Mouse (Mus musculus) ZHBTc4 (cell line): Measurements from ENCODE around the gene Tmem151b.
A peak's percentile ranks its signal among the peaks of the same experiment; 100 is the strongest.

ENCODE experiments used
- DNase-seq: peaks from one replicate; pipeline ENCODE4 v3.0.0-alpha.2; 2011; ENCODE audit warnings: low read depth, low spot score

The Tmem151b gene

DNA sequence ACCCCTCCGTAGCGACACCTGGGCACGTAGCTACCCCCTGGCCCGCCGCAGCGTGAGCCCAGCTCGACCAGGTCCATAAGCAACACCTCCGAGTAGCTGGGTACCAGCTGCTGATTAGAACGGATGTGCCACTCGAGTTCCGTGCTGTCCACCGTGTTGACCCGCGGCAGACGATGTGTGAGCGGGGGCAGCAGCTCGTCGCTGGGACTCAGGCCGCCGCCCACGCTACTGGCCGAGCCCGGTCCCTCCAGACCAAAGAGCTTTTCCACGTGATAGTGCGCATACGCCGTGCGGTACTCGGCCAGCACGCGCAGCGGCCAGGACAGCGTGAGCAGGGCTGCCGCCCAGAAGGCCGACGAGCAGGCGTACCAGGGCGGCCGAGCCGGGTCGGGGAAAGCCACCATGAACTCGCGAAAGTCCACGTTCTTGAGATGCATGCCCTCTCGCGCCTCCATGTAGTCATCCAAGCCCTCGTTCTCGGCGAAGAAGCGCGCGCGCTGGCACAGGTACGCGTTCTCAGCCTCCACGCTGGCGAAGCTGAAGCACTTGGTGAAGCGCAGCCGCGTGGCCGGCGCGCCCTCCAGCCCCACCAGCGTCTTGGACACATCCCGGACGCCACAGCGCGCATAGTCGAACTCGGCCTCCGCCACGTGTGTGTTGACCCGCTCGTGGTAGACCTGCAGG is 4.1 kb downstream of the Tmem151b start:
- peak; percentile 67 for DNase-seq

DNA sequence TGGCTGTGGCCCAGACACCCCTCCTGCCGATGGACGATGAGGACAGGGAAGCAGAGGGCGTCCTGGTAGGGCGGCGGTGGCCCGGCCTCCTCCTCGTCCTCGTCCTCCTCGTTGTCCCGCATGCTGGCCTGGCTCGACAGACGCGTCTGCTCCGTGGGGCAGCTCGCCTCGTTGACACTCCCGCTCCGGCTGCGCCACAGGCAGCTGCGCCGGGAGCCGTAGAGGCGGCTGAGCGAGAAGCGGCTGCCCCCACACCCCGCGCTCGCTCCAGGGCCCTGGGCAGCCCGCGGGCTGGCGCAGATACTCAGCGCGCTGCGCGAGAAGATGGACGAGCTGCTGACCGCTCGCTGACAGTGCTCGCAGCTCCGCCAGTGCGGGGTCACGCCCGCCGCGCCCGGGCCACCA is 4.6 kb downstream of the Tmem151b start:
- DNase-seq = peak; percentile 43

DNA sequence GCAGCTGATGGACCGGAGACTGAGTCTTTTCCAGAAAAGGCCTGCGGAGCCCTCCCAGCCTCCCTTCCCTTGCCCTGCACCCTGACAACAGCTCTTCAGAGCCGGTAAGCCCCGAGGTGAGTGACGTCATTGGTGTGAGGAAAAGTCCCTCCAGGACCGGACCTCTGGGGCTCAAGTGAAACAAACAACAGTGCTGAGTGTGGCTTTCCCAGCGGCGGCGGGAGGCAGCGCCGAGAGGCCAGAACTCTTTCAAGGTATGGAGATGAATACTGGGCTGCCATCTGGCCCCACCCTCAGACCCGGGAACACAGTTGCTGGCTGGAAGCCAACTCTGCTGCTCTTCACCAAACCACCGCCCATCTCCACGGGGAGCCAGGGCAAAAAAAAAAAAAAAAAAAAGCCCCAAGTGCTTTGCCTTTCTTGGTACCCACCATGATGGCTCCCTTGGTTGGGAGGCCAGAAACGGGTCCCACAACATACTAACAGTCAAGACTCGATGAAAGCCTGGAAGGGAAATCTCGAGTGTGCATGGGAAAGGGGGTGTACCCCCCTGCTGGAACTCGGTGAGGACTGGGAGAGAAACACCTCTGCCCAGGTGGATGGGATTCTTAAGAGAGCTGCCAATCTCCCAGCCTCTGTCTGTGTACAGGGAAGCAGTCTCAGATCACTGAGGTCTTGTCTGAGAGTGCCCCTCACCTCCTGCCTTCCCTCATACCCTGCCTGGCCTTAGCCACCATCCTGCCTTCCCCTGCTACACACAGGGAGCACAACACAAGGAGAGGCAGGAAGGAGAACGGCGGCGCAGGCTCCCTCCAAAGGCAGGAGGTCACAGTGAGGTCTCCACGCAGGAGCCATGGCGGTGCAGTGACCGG is 5.2 kb downstream of the Tmem151b start:
- peak; percentile 96 for DNase-seq

DNA sequence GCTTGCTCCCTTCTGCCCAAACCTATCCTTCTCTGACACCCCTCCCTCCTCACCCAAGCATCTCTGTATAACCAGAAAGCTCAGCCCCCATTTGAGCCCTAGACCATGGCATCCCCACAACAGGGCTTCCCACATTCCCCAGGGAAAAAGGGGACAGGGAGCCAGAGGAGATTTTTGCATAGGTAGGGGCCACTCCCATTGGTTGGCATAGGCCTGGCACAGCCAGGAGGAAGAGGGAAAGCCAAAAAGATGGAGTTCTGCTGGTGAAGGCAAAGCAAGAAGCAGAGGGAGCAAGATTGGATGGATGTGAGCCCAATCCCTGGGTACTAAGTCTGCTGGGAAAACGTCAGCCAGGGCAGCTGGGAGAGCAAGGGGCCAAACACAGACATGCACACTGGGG is 6.4 kb downstream of the Tmem151b start:
- no peak for DNase-seq

DNA sequence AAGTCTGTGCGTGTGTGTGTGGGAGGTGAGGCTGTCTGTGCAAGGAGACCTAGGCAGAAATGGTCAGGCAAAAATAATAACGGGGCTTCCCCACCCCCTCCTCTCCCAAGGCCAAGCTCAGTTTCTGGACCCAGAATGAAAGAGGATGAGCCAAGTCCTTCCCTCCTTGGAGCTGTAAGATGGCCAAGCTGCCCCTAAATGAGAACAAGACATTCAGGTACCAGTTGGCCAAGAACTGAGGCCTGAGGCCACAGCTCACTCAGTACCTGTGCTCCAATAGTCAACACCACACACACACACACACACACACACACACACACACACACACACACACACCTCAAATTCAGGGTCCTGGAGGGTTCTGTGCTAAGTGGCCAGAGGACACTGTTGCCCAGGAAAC is 6.8 kb downstream of the Tmem151b start:
- DNase-seq = no peak

DNA sequence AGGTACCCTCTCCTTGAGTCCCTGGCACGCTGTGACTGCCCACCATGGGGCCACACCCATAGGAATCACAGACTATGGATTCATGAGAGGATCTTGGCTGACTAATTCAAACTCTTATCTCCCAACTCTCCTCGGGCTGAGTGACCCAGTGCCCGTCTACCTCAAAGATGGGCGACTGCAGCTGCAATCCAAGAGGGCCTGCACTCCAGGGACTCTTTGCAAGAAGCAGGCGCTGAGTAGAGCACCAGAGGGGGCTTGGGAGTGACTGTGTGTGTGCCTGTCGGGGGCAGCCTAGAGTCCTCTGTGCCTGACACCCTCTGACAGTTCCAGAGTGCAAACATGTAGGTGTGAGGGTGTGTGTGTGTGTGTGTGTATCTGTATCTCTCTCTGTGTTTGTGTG is 7.3 kb downstream of the Tmem151b start:
- no peak for DNase-seq

DNA sequence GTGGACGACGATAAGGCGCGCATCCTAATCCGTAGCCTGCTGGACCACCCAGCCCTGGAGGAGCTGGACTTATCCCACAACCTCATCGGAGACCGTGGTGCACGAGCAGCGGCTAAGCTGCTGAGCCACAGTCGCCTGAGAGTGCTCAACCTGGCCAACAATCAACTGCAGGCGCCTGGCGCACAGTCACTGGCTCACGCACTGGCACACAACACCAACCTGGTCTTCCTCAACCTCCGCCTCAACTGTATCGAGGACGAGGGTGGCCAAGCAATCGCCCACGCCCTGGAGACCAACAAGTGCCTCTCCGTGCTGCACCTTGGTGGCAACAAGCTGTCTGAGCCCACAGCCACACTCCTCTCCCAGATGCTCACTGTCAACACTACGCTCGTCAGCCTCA is 9.8 kb downstream of the Tmem151b start:
- DNase-seq = peak; percentile 22

DNA sequence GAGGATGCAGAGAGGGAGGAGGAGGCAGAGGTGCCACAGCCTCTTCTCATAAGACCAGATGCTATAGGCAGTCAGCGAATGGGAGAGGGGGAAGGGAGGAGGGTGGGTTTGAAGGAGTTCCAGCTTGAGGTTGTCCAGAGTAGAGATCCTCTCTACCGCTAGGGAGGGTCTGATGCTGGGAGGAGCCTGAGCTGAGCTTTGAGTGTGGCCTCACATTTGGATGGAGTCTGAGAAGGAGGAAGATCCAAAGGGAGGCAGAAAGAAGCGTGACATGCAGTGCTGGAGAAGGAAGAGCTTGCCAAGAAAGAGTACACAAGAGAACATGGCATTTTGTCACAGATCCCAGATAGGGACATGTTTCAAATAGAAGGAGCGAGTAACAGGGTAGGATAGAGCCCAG is 11.1 kb downstream of the Tmem151b start:
- peak; percentile 22 for DNase-seq

DNA sequence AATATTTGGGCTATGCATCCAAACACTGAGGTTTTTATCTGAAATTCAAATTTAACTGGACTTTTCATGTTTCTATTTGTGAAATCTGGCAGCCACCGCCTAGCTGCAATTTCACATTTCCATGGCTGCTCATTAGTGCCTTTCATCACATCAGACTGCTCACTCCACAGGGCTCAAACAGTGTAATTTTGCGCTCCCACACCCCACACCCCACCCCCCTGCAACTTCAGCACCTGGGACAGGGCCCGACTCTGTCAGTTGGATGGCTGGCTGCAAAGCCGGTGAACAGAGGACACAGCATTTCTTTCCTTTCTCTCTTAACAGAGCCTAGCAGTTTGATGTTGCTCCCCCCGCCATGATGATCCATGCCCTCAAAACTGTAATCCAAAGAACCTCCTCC is 13.2 kb downstream of the Tmem151b start:
- peak; percentile 41 for DNase-seq

DNA sequence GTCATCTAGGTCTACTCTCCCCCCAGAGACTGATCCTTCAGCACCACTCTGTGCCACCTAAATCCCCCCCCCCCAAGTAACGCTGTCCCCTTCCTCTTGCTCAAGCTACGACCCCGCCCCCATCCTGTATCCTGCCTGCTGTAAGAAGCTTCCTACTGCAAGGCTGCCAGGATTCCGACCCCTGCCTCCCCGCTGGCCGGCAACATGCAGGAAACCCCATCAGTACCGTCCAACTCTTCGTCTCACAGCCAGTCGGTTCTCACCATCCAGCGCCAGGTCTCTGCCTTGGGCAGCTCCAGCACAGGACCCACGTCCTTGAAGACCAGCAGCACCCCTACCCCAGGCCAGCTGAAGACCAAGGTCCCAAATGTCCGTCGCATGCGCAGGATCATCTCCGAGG is 16.6 kb downstream of the Tmem151b start:
- no peak for DNase-seq

DNA sequence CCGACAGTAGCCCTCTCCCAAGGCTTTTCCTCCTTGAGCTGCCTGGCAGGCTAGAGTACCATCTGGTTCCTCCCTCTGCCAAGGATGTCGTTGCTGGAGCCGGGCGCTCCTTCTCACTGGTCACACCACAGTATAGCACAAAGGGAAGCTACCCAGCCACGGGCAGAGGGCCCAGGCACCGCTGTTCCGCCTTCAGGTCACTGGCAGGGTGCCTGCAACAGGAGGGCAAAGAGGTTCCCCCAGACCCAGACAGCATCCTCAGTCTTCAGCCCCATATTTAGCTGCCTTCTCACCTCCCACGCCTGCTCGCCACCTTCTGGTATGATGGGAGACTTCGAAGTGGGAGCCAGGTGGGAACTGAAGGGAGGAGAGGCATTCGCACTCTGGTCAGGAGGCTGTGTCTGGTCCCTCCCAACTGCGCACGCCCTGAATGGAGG is 19.1 kb downstream of the Tmem151b start:
- peak; percentile 43 for DNase-seq

DNA sequence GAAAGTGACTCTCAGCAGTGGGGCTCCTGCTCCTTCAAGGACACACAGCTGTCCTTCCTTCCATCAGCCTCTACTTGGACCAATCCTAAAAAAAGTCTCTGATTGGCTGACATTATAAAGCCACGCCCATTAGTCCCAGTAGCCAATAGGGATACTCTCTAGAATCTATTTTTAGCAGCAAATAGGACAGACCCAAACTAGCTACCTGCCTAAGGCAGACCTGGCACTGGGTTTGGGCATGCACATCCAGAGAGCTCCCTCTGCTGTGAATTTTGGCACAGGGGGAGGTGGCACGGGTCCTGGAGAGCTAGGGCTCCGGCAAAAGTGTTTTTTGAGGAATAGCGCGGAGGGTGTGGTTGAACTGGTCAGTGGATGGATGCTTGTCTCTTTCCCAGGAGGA is 22.9 kb downstream of the Tmem151b start:
- peak; percentile 81 for DNase-seq

DNA sequence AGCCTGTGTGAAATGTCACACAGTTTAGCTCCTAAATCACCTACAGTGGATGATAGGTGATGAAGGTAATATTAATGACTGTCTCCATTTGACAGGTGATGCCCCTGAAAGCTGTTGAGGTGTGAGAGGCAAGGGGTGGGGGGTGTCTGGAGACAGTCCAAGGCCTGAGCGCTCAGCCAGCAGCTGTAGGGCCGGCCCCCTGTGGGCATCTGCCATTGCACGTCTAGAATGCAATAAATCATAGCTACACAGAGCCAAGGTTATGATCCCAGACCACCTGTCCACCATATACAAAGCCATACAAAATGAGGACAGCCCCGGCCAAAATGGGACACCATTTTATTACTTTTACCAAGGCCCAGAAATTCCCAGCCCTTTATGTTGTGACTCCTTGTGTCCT is 24.5 kb downstream of the Tmem151b start:
- no peak for DNase-seq

DNA sequence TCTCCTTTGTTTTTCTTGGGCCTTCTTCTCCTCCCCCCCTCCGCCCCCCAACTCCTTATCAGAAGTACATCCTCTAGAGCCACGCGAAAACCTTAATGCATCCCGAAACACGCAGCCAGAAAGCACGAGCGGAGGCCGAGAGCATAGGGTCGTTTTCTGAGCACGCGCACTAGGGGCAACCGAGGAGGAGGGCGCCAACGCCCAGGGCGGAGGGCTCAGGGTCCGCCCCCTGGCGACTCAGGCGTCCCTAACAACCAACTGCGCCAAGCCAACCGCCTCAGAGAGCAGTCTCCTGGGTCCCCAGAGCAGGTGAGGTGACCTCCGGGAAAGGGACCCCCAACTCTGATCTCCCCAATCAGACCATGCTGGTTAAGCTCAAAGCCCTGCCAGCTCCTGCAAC is 26.2 kb downstream of the Tmem151b start, which contains the start of gene Tcte1:
Gene Tcte1, plus strand, starts transcription at position 172 of the 400 bp plus-strand sequence.
- DNase-seq = peak; percentile 84

DNA sequence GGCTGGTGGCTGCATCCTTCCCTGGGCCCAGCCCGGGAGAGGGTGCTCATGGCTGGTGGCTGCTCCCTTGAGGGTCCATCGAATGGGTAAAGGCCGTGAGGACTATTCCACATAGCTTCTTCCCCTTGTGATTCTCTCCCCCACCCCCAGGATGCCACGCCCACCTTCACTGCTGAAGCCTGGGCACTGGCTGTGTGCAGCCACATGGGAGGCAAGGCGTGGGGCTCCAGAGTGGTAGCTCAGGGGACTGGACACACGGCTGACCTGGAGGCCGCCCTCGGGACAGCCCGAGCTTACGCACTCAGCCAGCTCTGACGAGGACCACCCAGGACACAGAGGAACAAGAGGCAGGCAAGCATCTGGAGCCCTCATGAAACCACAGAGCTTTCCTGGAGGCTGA is 29.3 kb downstream of the Tmem151b start:
- no peak for DNase-seq

DNA sequence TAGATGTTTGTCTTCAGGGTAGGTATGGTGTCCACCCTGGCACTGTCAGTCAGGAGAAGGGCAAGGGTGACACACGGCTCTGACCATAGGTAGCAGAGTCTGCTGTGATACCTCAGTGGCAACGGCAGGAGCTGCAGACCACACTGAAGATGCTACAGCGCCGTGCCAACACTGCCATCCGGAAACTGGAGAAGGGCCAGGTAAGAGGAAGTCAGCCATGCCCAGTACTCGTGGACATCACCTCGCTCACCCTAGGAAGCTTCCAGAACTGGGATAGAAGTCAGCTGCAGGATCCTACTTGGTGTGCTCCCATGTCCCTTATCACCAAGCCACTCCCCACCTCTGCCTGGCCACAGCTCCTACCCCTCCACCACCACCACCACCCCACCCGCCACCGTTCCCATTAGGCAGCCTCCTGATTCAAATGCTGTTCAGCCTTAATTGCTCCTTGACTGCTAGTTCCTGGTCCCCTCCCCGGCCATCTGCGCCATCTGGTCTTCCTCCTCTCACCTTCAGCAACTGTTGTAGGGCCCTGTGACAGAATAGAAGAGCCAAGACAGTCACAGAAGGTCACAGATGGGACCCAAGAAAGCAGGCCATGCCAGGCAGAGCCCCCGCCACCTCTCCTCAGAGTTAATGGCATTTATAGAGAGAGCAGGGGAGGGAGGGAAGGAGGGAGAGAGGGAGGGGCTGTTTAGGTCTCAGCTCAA is 30.6 kb downstream of the Tmem151b start:
- DNase-seq = no peak

DNA sequence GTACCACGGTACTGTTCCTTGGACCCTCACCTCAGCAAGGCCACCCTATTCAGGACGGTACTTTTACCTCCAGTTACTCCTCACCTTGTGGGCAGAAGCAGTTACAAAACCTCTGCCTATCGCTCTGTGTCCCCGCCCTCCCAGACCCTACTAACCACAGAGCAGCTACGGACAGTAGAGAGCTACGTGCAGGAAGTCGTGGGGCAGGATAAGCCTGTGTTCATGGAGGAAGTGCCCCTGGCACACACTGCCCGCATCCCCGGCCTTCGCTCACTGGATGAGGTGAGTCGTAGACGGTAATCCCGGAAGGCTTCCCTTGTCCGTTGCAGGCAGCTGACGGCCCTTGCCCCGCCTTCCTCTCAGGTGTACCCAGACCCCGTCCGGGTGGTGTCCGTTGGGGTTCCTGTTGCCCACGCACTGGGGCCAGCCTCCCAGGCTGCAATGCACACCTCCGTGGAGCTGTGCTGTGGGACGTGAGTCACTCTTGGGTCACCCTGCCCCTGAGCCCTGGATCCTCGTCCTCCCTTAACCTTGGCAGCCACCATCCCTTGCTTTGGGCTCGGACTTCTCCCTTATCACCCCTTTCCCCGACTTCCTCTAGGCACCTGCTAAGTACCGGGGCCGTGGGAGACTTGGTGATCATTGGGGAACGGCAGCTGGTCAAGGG is 31.8 kb downstream of the Tmem151b start:
- DNase-seq = no peak

DNA sequence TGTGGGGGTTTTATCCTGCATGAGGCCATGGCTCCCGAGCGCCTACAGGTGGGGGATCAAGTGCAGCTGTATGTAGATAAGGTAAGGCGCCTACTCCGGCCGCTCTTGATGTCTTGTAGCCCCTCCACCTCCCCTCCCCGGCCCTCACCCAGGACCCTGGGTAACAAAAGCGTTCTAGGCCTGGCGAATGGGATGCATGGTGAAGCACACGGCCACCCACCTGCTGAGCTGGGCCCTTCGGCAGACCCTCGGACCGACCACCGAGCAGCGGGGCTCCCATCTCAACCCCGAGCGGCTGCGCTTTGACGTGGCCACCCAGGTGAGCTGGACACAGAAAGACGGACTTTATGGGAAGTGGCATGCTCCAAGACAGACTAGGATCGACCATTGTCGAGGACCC is 32.3 kb downstream of the Tmem151b start:
- DNase-seq = no peak

DNA sequence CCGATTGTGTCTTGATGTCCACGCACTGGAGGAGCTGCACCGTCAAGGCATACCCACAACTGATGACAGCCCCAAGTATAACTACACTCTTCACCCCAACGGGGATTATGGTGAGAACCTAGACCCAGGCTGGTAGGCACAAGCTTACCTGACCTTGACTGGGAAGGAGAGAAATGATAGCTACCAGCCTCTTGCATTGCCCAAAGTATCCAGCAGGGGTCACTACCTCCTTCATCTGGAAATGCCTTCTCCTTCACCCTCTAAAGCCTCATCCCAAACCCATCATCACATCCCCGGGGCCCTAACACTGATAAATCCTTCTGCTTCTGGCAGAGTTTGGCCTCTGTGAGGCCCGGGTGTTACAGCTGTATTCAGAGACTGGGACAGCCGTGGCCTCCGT is 33.0 kb downstream of the Tmem151b start:
- peak; percentile 89 for DNase-seq

DNA sequence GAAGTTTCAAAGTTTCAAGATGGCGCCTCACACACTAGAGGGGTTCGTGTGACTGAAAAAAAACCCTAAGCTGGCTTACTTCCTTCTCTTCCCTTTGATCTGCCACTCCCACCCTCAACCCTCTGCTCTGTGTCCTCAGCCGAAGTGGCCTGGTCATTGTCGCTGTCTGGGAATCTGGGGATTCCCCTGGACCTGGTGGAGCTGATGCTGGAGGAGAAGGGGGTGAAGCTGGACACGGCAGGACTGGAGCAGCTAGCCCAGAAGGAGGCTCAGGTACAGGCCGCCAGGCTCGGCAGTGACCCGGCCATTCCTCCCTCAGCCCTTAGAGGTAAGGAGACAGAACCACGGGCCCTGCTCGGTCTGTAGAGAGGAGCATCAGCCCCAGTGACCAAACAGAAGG is 33.7 kb downstream of the Tmem151b start:
- DNase-seq = no peak

DNA sequence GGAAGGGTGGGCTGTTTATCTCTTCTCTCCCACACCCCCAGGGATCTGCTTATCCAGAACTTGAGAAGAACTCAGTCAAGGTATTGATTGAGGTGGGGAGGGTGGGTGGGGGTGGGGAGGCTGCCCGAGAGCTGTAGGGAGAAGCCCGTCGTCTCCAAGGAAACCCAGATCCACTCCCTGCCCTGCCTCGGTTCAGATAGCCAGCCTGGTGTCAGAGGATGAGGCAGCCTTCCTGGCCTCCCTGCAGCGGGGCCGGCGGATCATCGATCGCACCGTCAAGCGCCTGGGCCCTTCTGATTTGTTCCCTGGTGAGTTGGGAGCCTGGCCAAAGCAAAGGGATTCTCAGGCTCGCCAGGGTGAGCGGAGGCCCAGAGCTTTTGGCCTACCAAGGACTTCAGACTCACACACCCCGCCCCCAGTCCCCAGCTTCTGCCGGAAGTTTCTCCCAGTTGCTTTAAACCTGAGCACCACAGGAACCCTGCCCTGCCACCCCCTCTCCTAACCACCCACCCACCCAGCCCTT is 34.2 kb downstream of the Tmem151b start:
- DNase-seq = peak; percentile 53

DNA sequence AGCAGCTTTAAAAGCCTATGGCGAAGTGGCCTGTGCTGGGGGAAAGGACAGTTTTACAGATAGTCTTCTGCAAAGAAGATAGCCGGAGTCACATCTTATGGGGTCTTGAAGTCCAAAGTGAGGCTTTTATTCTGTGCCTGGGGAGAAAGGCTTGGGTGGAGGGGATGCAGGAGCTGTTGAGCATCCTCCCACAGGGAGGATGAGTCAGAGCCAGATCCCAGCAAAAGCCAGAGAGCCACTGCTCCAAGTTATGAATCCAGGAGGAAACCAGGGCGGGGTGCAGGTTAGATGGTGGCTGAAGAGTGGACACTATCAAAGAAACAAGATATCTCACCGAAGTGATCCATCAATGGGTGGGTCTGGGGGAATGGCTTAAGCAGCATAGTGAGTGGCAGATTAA is 37.7 kb downstream of the Tmem151b start:
- DNase-seq = no peak
